Mouse (Mus musculus) large intestine, adult 2 months (tissue): ENCODE data around the gene Hist2h3c2. TPM values are rescaled to one million over a fixed set of nuclear protein-coding genes. Genes with fewer than 3 reads are reported as not detected.
"Not testable (repeated sequence)": the region's sequence is repeated elsewhere in the genome, so short reads cannot be mapped to it uniquely, and the experiment has no call there.

ENCODE experiments used
- DNase-seq: peaks from one replicate; pipeline ENCODE4 v3.0.0-alpha.2; 2012; ENCODE audit warnings: low read depth, low spot score
- WGBS: fragments of 180-500 bp; shearing (Covaris S2); methylation state at CpG from one replicate; pipeline ENCODE4 v1.1.7; 2018; 5-methylcytosine and 5-hydroxymethylcytosine counted together
- polyA plus RNA-seq: library from polyadenylated mRNA; depleted of rRNA; stranded (reverse); fragments of >200 nt; gene quantifications from 2 replicates; pipeline ENCODE4 v1.2.3, GENCODE M21; 2012

Gene Hist2h3c2
- polyA plus RNA-seq, 1 experiment = 49.8 TPM

GRCm38 (mm10) chr3:96237904-96238511, 919 bp downstream of the Hist2h3c2 start:
- DNase-seq = no peak
- 5% methylated on average over 12 of the region's 12 CpGs for WGBS

DNA sequence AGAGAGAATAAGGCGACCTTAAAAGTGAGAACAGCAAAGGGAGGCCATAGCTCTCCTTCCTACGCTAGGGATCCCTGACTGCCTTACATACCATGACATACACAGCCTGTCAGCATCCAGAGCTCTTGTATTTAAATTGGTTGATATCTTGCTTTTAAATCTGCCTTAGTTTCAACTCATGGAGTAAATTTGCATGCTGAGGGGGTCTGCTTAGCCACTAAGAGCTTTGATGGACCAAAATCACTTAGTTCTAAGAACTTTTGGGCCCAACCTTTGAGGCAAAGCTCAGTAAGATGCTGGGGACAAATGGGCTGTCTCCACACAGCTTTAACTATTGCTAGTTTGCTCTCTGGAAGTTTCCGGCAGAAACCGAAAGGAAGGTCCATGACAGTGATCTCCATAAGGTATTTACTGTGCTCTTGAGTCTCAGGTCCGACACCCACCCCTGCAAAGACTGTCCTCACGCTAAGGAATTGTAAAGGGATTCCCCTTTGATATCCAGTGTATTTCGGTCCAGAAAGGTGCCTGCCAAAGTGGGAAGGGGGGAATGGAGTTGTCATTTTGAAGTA, 1.5 kb downstream of the Hist2h3c2 start:
- WGBS = 35% methylated on average over 7 of the region's 7 CpGs
- no peak for DNase-seq

- DNase-seq = no peak
- 79% methylated on average over 4 of the region's 4 CpGs for WGBS
These were observed 2.0 kb downstream of the Hist2h3c2 start for GRCm38 (mm10) chr3:96236834-96237334.

DNA sequence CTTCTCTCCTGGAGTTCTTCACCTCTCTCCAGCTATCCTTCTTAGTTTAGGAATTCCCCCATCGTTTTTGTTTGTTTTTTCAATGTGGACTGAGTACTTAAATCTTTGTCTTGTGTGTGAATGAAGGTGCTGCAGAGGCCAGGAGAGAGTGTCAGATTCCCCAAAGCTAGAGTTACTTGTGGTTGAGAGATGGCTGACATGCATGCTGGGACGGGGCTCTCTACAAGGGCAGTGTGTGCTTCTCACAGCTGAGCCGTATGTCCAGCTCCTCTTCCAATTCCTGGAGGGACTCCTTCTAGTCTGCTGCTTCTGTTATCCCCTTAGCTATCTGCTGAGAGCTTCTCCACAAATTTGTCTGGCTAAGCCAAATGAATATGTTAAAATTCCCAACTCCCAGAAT, 3.1 kb downstream of the Hist2h3c2 start:
- 64% methylated on average over 3 of the region's 3 CpGs for WGBS
- DNase-seq = no peak

DNA sequence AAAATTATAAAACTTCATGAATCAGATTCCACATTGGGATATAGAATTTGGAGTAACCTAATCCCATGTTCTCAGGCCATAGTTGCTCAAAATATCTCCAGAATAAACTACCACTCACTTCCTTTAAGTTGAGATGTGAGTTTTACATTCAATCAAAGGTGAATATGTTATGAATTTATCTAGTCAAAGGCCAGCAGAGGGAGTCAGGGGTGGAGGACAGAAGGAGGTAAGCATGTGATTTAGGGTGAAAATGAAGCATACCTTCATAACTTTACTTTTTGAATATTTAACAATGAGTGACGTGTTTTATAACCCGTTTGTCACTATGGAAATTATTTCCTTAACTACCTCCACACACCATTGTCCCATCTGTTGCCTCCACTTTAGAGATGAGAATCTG, 4.0 kb downstream of the Hist2h3c2 start:
- DNase-seq = no peak
- WGBS = 58% methylated on average over 2 of the region's 2 CpGs

DNA sequence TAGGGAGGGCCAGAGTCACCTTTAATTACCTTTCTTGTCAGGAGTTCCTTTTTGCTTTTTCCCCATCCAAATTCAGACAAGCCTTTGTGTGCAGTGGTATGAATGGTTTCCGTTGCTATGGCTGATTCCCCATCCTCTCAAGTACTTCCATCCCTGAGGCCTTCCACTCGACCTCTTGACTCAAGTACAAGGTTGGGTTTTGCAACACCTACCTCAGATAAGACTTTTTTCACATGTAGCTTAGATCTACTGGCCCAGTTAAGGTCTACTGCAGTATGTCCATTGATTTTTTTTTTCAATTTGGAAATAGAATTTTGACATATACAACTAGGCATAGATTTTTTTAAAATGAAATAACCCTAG, 7.2 kb downstream of the Hist2h3c2 start:
- no peak for DNase-seq
- WGBS = 62% methylated on average over 2 of the region's 2 CpGs

DNA sequence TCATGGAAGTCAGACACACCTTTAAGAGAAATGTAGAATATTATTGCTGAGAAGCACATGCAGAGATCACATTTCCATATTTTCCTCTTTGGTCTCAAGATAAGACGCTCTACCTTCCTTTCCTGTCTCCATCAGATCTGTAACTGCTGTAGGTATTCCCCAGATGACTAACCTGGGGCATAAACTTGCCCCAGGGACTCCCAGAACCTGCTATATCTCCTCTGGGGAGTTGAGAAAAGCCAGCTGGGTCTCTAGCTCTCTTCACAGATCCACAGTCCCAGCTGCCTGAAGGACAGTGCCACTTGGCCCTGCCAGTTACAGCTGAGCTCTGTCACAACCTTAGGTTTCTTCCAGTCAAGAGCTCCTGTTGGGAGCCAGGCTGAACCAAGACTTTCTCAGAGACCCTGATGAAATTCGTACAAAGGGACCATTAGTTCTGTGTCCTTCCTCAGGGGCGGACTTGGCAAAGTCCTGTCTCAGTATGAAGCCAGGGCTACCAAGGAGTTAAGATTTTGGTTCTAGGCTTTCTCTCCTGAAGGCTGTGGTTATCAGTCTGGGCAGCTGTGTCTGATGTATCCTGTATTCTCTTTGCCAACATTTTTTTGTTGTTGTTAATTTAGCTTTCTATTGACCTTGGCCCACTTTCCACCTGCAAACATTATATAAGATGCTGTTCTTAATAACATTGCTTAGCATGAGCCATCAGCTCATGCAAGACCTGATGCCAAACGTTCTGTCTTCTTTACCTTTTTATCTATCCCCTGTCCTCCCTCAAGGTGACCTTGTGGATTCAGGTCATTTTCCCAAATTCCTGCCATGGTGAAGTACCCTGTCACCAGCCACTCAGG, 7.8 kb downstream of the Hist2h3c2 start:
- no peak for DNase-seq
- 71% methylated on average over 4 of the region's 4 CpGs for WGBS

DNA sequence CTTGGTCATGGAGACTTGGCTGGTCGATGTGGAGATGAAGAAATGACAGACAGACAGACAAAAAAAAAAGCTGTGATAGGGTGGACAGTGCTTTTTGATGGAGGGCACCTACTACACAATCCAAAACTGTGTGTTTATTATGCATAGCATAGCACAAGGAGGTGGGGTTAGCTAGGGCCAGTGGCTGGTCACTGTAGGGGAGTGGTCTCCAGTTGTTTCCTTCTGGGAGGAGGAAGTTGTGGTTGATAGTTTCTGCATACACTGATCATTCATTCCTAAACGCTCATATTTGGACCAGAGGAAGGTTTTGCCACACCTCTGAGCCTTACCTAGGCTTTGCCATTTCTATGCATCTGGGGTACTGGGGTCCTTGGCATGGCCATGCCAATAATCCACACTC, 8.5 kb downstream of the Hist2h3c2 start:
- 59% methylated on average over 2 of the region's 2 CpGs for WGBS
- no peak for DNase-seq

DNA sequence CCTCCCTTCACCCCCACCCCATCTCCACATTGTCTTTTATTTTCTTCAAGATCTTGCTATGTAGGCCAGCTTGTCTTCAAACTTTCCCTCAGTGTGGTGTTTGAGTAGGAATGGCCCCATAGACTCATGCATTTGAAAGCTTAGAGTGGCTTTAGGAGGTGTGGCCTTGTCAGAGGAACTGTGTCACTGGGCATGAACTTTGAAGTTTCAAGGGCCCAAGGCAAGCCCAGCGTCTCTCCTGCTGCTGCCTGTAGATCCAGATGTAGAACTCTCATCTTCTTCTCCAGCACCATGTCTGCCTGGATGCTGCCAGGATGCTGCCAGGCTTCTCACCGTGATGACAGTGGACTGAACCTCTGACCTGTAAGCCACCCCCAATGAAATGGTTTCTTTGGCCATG, 10.1 kb downstream of the Hist2h3c2 start:
- 55% methylated on average over 2 of the region's 2 CpGs for WGBS

DNA sequence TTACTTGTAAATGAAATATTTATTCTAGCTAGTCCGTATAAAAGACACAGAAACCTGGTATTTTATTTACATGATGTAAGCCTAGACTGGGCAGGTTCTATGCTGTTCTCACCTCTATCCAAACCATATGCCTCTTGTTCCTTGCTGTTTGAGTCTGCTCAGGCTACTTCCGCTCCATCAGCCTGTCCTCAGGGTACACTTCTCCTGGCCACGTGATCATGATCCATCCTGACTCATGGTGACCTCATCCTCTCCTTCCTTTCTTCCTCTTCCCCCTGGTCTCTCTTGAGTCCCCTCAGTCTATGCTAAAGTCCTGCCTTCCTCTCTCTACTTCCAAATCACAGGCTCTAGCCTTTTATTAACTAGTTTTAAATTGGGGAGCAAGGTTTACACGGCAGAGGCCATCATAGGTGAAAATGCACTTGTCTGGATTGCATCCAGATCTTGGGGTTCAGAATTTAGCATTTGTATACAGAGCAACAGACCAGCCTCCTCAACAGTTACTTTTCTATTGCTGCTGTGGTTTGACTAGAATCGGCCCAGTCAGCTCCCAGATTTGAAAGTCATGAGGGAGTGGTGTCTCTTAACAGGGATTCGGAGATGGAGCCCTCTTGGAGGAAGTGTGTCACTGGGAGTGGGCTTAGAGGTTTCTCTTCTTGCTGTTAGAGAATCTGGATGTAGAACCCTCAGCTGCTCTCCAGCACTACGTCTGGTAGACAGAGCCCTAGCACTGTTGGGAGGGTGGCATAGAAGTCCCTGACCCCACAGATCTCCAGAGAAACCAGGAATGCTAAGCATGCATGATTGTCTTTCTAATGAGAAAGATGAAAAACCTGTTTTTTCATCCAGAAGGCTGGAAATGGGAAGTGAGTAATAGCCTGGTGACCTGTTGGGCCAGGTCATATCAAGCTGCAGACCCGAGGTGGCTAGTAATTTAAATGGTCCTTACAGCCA, 12.0 kb downstream of the Hist2h3c2 start:
- 65% methylated on average over 8 of the region's 8 CpGs for WGBS
- no peak for DNase-seq

More for the DNA sequence above, 10.1 kb downstream of the Hist2h3c2 start:
- DNase-seq = no peak

DNA sequence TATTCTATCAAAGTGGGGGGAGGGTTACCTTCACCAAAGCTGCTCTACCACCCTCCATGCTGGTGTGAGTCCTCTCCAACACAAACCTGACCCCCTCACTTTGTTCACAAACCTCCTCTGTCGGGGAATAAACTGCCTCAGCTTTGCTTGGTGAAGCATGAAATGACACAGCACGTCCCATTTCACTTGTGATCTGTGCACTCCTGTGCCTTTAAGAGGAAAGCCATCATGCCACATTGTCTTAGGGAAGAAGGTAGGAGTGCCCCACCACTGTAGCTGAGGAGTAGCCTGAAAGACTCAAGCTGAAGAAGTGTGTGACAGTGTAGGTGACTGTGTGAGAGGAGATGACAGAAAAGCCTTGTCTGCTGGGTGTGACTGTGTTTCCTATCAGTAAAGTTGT, 13.5 kb downstream of the Hist2h3c2 start:
- no peak for DNase-seq
- WGBS = 28% methylated on average over 2 of the region's 2 CpGs

DNA sequence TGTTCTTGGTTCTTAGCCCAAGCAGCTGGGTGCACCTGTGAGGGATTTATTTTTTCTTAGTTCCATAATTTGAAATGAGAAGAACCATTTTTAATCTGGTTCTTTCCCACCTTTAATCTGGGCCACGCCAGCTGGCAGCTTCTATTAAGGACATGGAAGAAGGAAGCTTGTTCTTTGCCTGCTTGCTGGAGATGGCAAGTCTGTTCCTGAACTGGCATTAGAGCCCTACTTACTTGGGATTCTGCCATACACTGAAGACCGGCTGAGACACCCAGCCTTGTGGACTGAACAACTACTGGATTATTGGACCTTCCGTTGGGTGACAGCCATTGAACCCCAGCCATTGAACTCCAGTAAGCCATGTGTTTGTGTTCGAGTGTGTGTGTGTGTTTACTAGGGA, 16.2 kb downstream of the Hist2h3c2 start:
- no peak for DNase-seq
- WGBS = 76% methylated on average over 4 of the region's 4 CpGs

- DNase-seq = no peak
- 10% methylated on average over 9 of the region's 9 CpGs for WGBS
These were observed 17.3 kb downstream of the Hist2h3c2 start for GRCm38 (mm10) chr3:96221640-96222038.

DNA sequence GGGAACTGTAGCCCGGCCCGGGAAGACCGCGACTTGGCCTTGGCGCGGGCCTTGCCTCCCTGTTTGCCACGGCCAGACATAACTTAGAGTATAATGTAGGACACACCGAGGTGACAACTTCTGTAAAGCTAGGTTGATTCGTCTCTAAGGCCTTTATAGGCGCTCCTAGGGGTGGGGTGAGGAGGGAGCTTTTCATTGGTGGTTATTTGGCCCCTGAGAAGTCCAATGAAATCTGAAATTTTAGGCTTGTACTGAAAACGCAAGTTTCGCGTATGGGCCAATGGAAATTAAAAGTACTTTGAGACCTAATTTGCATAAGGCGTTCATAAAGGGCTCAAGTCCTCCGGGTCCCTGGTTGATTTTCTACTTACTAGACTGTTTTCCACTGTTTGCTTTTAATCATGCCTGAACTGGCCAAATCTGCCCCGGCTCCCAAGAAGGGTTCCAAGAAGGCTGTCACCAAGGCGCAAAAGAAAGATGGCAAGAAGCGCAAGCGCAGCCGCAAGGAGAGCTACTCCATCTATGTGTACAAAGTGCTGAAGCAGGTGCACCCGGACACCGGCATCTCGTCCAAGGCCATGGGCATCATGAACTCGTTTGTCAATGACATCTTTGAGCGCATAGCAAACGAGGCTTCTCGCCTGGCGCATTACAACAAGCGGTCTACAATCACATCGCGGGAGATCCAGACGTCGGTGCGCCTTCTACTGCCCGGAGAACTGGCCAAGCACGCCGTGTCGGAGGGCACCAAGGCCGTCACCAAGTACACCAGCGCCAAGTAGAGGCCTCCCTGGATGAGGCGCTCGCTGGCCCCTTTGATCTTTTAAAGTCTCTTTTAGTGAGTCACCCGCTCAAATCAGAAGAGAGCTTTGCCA, 17.9 kb downstream of the Hist2h3c2 start, which contains the start of the genes Hist2h2ac and Hist2h2be:
TSS of gene Hist2h2ac (minus strand) at position 116 of the 875 bp plus-strand sequence.
TSS of gene Hist2h2be (plus strand) at position 355 of the 875 bp plus-strand sequence.
- peak; percentile 92 for DNase-seq
- under 1% methylated on average over 43 of the region's 43 CpGs for WGBS

DNA sequence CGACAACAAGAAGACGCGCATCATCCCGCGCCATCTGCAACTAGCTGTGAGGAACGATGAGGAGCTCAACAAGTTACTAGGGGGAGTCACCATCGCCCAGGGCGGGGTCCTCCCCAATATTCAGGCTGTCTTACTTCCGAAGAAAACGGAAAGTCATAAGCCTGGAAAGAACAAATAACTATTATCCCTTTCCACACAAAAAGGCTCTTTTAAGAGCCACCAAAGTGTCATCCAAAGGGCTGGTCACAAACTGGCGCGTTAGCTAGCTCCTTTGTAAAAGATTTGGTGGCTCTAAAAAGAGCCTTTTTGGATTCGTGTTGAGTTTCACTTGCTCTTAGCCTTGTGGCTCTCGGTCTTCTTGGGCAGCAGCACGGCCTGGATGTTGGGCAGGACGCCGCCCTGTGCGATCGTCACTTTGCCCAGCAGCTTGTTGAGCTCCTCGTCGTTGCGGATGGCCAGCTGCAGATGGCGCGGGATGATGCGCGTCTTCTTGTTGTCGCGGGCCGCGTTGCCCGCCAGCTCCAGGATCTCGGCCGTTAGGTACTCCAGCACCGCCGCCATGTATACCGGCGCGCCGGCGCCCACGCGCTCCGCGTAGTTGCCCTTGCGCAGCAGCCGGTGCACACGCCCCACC, 18.7 kb downstream of the Hist2h3c2 start:
- not testable (repeated sequence) for DNase-seq

GRCm38 (mm10) chr3:96219661-96220130, 19.2 kb downstream of the Hist2h3c2 start, which contains the start of the genes Bola1 and Hist2h2ab:
TSS of gene Bola1 (minus strand) at chr3:96219709.
TSS of gene Hist2h2ab (plus strand) at chr3:96219865.
- DNase-seq = peak; percentile 80
- under 1% methylated on average over 37 of the region's 37 CpGs for WGBS

More for the DNA sequence above, 18.7 kb downstream of the Hist2h3c2 start:
- WGBS = under 1% methylated on average over 42 of the region's 47 CpGs

DNA sequence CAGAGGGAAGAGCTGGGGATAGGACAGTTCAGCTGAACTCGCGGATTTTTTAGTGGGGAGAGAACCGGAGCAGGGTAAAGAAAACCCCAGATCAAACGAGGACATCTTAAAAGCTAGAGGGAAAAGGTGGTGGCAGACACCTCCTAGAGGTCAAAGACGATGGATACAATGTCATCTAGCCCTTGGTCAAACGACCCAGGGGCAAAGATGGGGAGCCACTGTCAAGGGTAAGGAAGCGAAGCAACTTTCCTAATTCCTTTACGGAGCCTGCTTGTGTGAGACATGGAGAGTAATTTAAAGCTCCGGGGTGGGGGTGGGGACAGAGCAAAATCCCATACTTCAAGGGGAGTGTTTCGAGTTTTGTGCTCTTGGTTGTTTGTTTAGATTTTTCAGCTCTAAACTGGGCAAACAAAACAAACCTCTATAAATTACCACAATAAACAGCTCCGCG, 19.7 kb downstream of the Hist2h3c2 start:
- no peak for DNase-seq
- under 1% methylated on average over 12 of the region's 12 CpGs for WGBS

DNA sequence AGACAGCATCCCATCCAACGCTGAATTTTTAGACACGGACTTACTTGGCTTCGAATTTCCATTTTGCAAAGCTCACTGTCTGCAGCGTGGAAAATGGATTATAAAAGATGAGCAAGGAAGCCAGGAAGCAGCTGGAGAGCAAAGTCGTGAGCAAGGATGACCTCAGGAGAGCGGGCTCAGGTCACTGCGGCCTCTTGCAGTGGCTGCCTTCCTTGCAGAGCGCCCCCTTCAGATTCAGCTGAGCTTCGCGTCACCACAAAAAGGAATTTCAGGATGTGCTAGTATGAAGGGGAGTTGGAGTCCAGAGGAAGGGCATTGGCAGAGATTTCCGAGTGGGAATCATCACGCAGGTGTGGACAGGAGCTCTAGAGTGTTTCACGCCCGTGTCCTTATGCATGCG, 29.7 kb downstream of the Hist2h3c2 start:
- WGBS = 40% methylated on average over 15 of the region's 15 CpGs
- DNase-seq = no peak
